Mouse (Mus musculus): ENCODE measurements at regions not wholly inside any gene's neighbourhood (a gene's known extent, or its start where the extent isn't known, plus 50 kb on each side); places are given as distances from the start of the nearest gene placed in this dataset.

GRCm38 (mm10) chr3:41483582-41483981, 71.9 kb upstream of the Jade1 start:
- 44% methylated on average over 3 of the region's 3 CpGs for WGBS
- H3K27ac ChIP-seq (ENCODE audit: low read length), result no peak overlapping the region
- no peak overlapping the region for H3K4me3 ChIP-seq (replicated peaks; ENCODE audit: low read length)
- H3K9ac ChIP-seq (ENCODE audit: low read length), result no peak overlapping the region
- H3K36me3 ChIP-seq (ENCODE audit: control insufficient read depth, insufficient read depth, low read length), result no peaks in the 10 kb centered on the region
- no peak overlapping the region for H3K4me2 ChIP-seq (ENCODE audit: low read depth, low read length)
- no peaks in the 10 kb centered on the region for H3K9me3 ChIP-seq (replicated peaks; ENCODE audit: control insufficient read depth, low read length)
- 0 out of 2 replicates have a peak, but pooled peaks have one; percentile 50 for ATAC-seq (ENCODE audit: insufficient read depth, low FRiP score)
- no peaks in the 10 kb centered on the region for H3K4me1 ChIP-seq (ENCODE audit: control insufficient read depth, insufficient read depth, low read length)
- no peaks in the 10 kb centered on the region for H3K27me3 ChIP-seq (ENCODE audit: control insufficient read depth, insufficient read depth, low read length)

GRCm38 (mm10) chr3:41482881-41483494, 72.5 kb upstream of the Jade1 start:
- WGBS, result 42% methylated on average over 5 of the region's 5 CpGs
- ATAC-seq (ENCODE audit: insufficient read depth, low FRiP score), result no peak

GRCm38 (mm10) chr3:41480186-41480585, 75.3 kb upstream of the Jade1 start:
- no peak overlapping the region for H3K27ac ChIP-seq (ENCODE audit: low read length)
- H3K9ac ChIP-seq (ENCODE audit: low read length), result no peak overlapping the region
- H3K4me1 ChIP-seq (ENCODE audit: control insufficient read depth, insufficient read depth, low read length), result no peaks in the 10 kb centered on the region
- no peak overlapping the region for H3K4me3 ChIP-seq (replicated peaks; ENCODE audit: low read length)
- no peaks in the 10 kb centered on the region for H3K9me3 ChIP-seq (replicated peaks; ENCODE audit: control insufficient read depth, low read length)
- H3K36me3 ChIP-seq (ENCODE audit: control insufficient read depth, insufficient read depth, low read length), result no peaks in the 10 kb centered on the region
- 56% methylated on average over 3 of the region's 3 CpGs for WGBS
- H3K27me3 ChIP-seq (ENCODE audit: control insufficient read depth, insufficient read depth, low read length), result no peaks in the 10 kb centered on the region
- no peak overlapping the region for H3K4me2 ChIP-seq (ENCODE audit: low read depth, low read length)
- no peak for ATAC-seq (ENCODE audit: insufficient read depth, low FRiP score)

More at GRCm38 (mm10) chr3:41482881-41483494, 72.5 kb upstream of the Jade1 start:
- no peaks in the 10 kb centered on the region for H3K4me1 ChIP-seq (ENCODE audit: control insufficient read depth, insufficient read depth, low read length)
- H3K9me3 ChIP-seq (replicated peaks; ENCODE audit: control insufficient read depth, low read length), result no peaks in the 10 kb centered on the region
- no peak overlapping the region for H3K9ac ChIP-seq (ENCODE audit: low read length)
- H3K4me3 ChIP-seq (replicated peaks; ENCODE audit: low read length), result no peak overlapping the region
- no peak overlapping the region for H3K27ac ChIP-seq (ENCODE audit: low read length)
- H3K4me2 ChIP-seq (ENCODE audit: low read depth, low read length), result no peak overlapping the region
- no peaks in the 10 kb centered on the region for H3K27me3 ChIP-seq (ENCODE audit: control insufficient read depth, insufficient read depth, low read length)
- H3K36me3 ChIP-seq (ENCODE audit: control insufficient read depth, insufficient read depth, low read length), result no peaks in the 10 kb centered on the region

GRCm38 (mm10) chr3:41478971-41479370, 76.6 kb upstream of the Jade1 start:
- no peak overlapping the region for H3K4me2 ChIP-seq (ENCODE audit: low read depth, low read length)
- H3K9me3 ChIP-seq (replicated peaks; ENCODE audit: control insufficient read depth, low read length), result no peaks in the 10 kb centered on the region
- H3K9ac ChIP-seq (ENCODE audit: low read length), result no peak overlapping the region
- H3K4me3 ChIP-seq (replicated peaks; ENCODE audit: low read length), result no peak overlapping the region
- ATAC-seq (ENCODE audit: insufficient read depth, low FRiP score), result no peak
- no peaks in the 10 kb centered on the region for H3K4me1 ChIP-seq (ENCODE audit: control insufficient read depth, insufficient read depth, low read length)
- no peaks in the 10 kb centered on the region for H3K36me3 ChIP-seq (ENCODE audit: control insufficient read depth, insufficient read depth, low read length)
- H3K27ac ChIP-seq (ENCODE audit: low read length), result no peak overlapping the region
- WGBS, result 80% methylated on average over 2 of the region's 2 CpGs
- H3K27me3 ChIP-seq (ENCODE audit: control insufficient read depth, insufficient read depth, low read length), result no peaks in the 10 kb centered on the region

GRCm38 (mm10) chr3:41476516-41476915, 79.0 kb upstream of the Jade1 start:
- H3K9me3 ChIP-seq (replicated peaks; ENCODE audit: control insufficient read depth, low read length), result no peaks in the 10 kb centered on the region
- H3K4me2 ChIP-seq (ENCODE audit: low read depth, low read length), result no peak overlapping the region
- H3K27ac ChIP-seq (ENCODE audit: low read length), result no peak overlapping the region
- H3K4me1 ChIP-seq (ENCODE audit: control insufficient read depth, insufficient read depth, low read length), result no peaks in the 10 kb centered on the region
- H3K9ac ChIP-seq (ENCODE audit: low read length), result no peak overlapping the region
- no peaks in the 10 kb centered on the region for H3K36me3 ChIP-seq (ENCODE audit: control insufficient read depth, insufficient read depth, low read length)
- no peak overlapping the region for H3K4me3 ChIP-seq (replicated peaks; ENCODE audit: low read length)
- WGBS, result 87% methylated on average over 6 of the region's 6 CpGs
- no peaks in the 10 kb centered on the region for H3K27me3 ChIP-seq (ENCODE audit: control insufficient read depth, insufficient read depth, low read length)
- ATAC-seq (ENCODE audit: insufficient read depth, low FRiP score), result no peak

GRCm38 (mm10) chr3:41472586-41472985, 82.9 kb upstream of the Jade1 start:
- WGBS, result 87% methylated on average over 3 of the region's 3 CpGs
- no peak for ATAC-seq (ENCODE audit: insufficient read depth, low FRiP score)

GRCm38 (mm10) chr3:41469106-41469505, 86.4 kb upstream of the Jade1 start:
- ATAC-seq (ENCODE audit: insufficient read depth, low FRiP score), result no peak
- Histone ChIP-seq H3K4me3 (replicated peaks; ENCODE audit: low read length) (no peak overlapping the region), H3K9me3 (replicated peaks; ENCODE audit: control insufficient read depth, low read length) (no peaks in the 10 kb centered on the region), H3K4me2 (ENCODE audit: low read depth, low read length) (no peak overlapping the region), H3K27me3 (ENCODE audit: control insufficient read depth, insufficient read depth, low read length) (no peaks in the 10 kb centered on the region), H3K9ac (ENCODE audit: low read length) (no peak overlapping the region), H3K4me1 (ENCODE audit: control insufficient read depth, insufficient read depth, low read length) (no peaks in the 10 kb centered on the region), H3K27ac (ENCODE audit: low read length) (no peak overlapping the region), H3K36me3 (ENCODE audit: control insufficient read depth, insufficient read depth, low read length) (no peaks in the 10 kb centered on the region)
- WGBS, result 48% methylated on average over 6 of the region's 6 CpGs

More at GRCm38 (mm10) chr3:41472586-41472985, 82.9 kb upstream of the Jade1 start:
- H3K4me3 ChIP-seq (replicated peaks; ENCODE audit: low read length), result no peak overlapping the region
- H3K36me3 ChIP-seq (ENCODE audit: control insufficient read depth, insufficient read depth, low read length), result no peaks in the 10 kb centered on the region
- H3K4me2 ChIP-seq (ENCODE audit: low read depth, low read length), result no peak overlapping the region
- H3K27ac ChIP-seq (ENCODE audit: low read length), result no peak overlapping the region
- H3K4me1 ChIP-seq (ENCODE audit: control insufficient read depth, insufficient read depth, low read length), result no peaks in the 10 kb centered on the region
- H3K27me3 ChIP-seq (ENCODE audit: control insufficient read depth, insufficient read depth, low read length), result no peaks in the 10 kb centered on the region
- no peaks in the 10 kb centered on the region for H3K9me3 ChIP-seq (replicated peaks; ENCODE audit: control insufficient read depth, low read length)
- H3K9ac ChIP-seq (ENCODE audit: low read length), result no peak overlapping the region

GRCm38 (mm10) chr3:41467857-41468256, 87.7 kb upstream of the Jade1 start:
- no peak overlapping the region for H3K4me2 ChIP-seq (ENCODE audit: low read depth, low read length)
- ATAC-seq (ENCODE audit: insufficient read depth, low FRiP score), result no peak
- H3K4me1 ChIP-seq (ENCODE audit: control insufficient read depth, insufficient read depth, low read length), result 0 out of 2 replicates have a peak, but pooled peaks cover 6% of the 10 kb centered on the region
- H3K36me3 ChIP-seq (ENCODE audit: control insufficient read depth, insufficient read depth, low read length), result no peaks in the 10 kb centered on the region
- no peak overlapping the region for H3K4me3 ChIP-seq (replicated peaks; ENCODE audit: low read length)
- no peaks in the 10 kb centered on the region for H3K9me3 ChIP-seq (replicated peaks; ENCODE audit: control insufficient read depth, low read length)
- 82% methylated on average over 1 of the region's 1 CpGs for WGBS
- H3K27me3 ChIP-seq (ENCODE audit: control insufficient read depth, insufficient read depth, low read length), result no peaks in the 10 kb centered on the region
- H3K9ac ChIP-seq (ENCODE audit: low read length), result no peak overlapping the region
- no peak overlapping the region for H3K27ac ChIP-seq (ENCODE audit: low read length)

- no peak for ATAC-seq (ENCODE audit: insufficient read depth, low FRiP score)
Measured at GRCm38 (mm10) chr3:41465893-41466292, 89.6 kb upstream of the Jade1 start.

More at GRCm38 (mm10) chr3:41465893-41466292, 89.6 kb upstream of the Jade1 start:
- no peaks in the 10 kb centered on the region for H3K36me3 ChIP-seq (ENCODE audit: control insufficient read depth, insufficient read depth, low read length)
- WGBS, result 50% methylated on average over 2 of the region's 2 CpGs
- H3K4me2 ChIP-seq (ENCODE audit: low read depth, low read length), result no peak overlapping the region
- H3K27ac ChIP-seq (ENCODE audit: low read length), result no peak overlapping the region
- H3K9me3 ChIP-seq (replicated peaks; ENCODE audit: control insufficient read depth, low read length), result no peaks in the 10 kb centered on the region
- H3K4me3 ChIP-seq (replicated peaks; ENCODE audit: low read length), result no peak overlapping the region
- H3K4me1 ChIP-seq (ENCODE audit: control insufficient read depth, insufficient read depth, low read length), result 0 out of 2 replicates have a peak, but pooled peaks cover 6% of the 10 kb centered on the region
- no peaks in the 10 kb centered on the region for H3K27me3 ChIP-seq (ENCODE audit: control insufficient read depth, insufficient read depth, low read length)
- H3K9ac ChIP-seq (ENCODE audit: low read length), result no peak overlapping the region
